Mouse (Mus musculus): ENCODE results near the gene Slc12a5.

DNA sequence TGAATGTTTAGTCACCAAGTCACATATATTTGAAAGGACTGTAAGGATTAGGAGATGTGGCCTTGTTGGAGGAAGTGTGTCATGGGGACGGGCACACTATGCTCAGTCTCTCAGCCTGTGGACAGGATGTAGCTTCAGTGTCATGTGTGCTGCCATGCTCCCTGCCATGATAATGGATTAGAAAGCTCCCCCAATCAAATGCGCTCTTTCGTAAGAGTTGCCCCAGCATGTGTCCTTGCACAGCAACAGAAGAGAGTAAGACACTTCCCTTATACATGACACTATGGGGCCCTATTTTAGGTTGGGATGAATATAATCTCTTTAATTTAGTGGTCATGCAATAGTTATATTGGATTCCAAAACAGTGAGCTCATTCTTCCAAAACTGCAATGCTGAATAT is 59.9 kb downstream of the Slc12a5 start:
- no peak for TF ChIP-seq GATA1 (IDR thresholded peaks at IDR 0.05; ENCODE audit: low read length)
- no peak for TF ChIP-seq TAL1 (IDR thresholded peaks at IDR 0.05; ENCODE audit: low read length)

All from erythroblast, embryonic 14.5 days (primary cell).